Mouse (Mus musculus): ENCODE data around the gene Cdk14. TPM values are rescaled to one million over a fixed set of nuclear protein-coding genes. Genes with fewer than 3 reads are reported as not detected.

Cdk14 gene
- polyA plus RNA-seq, 1 experiment = 48.5 TPM

GRCm38 (mm10) chr5:5373541-5373940, 46.6 kb downstream of the Cdk14 start:
- no peak overlapping the region for H3K27ac ChIP-seq (ENCODE audit: insufficient read depth, low read length)
- DNase-seq = no peak
- 69% methylated on average over 7 of the region's 7 CpGs for WGBS
- H3K27me3 ChIP-seq (ENCODE audit: control insufficient read depth, insufficient read depth, low read length) = no peaks in the 10 kb centered on the region
- no peak overlapping the region for H3K4me3 ChIP-seq (replicated peaks; ENCODE audit: insufficient read depth, low read depth, low read length)
- no peaks in the 10 kb centered on the region; the same call in 1 of the 2 replicates for H3K4me1 ChIP-seq (ENCODE audit: control insufficient read depth, insufficient read depth, low read length)
- no peak for TF ChIP-seq POLR2A (IDR thresholded peaks at IDR 0.05; ENCODE audit: borderline replicate concordance, insufficient read depth, low read length)
- TF ChIP-seq CTCF (IDR thresholded peaks at IDR 0.05; ENCODE audit: borderline replicate concordance, insufficient read depth, low read depth, low read length) = no peak

- H3K27me3 ChIP-seq (ENCODE audit: control insufficient read depth, insufficient read depth, low read length) = no peaks in the 10 kb centered on the region
- H3K4me1 ChIP-seq (ENCODE audit: control insufficient read depth, insufficient read depth, low read length) = no peaks in the 10 kb centered on the region; the same call in 1 of the 2 replicates
- H3K27ac ChIP-seq (ENCODE audit: insufficient read depth, low read length) = no peak overlapping the region
- H3K4me3 ChIP-seq (replicated peaks; ENCODE audit: insufficient read depth, low read depth, low read length) = no peak overlapping the region
- TF ChIP-seq CTCF (IDR thresholded peaks at IDR 0.05; ENCODE audit: borderline replicate concordance, insufficient read depth, low read depth, low read length) (no peak), POLR2A (IDR thresholded peaks at IDR 0.05; ENCODE audit: borderline replicate concordance, insufficient read depth, low read length) (no peak)
- DNase-seq = no peak
- 67% methylated on average over 5 of the region's 5 CpGs for WGBS
Observed at GRCm38 (mm10) chr5:5372936-5373335, 47.2 kb downstream of the Cdk14 start.

GRCm38 (mm10) chr5:5372354-5372753, 47.8 kb downstream of the Cdk14 start:
- WGBS = 28% methylated on average over 3 of the region's 3 CpGs
- no peaks in the 10 kb centered on the region; the same call in 1 of the 2 replicates for H3K4me1 ChIP-seq (ENCODE audit: control insufficient read depth, insufficient read depth, low read length)
- H3K4me3 ChIP-seq (replicated peaks; ENCODE audit: insufficient read depth, low read depth, low read length) = no peak overlapping the region
- peak; percentile 26 to 61 for DNase-seq
- TF ChIP-seq POLR2A (IDR thresholded peaks at IDR 0.05; ENCODE audit: borderline replicate concordance, insufficient read depth, low read length) = no peak
- H3K27me3 ChIP-seq (ENCODE audit: control insufficient read depth, insufficient read depth, low read length) = no peaks in the 10 kb centered on the region
- H3K27ac ChIP-seq (ENCODE audit: insufficient read depth, low read length) = no peak overlapping the region

GRCm38 (mm10) chr5:5370322-5371082, 49.6 kb downstream of the Cdk14 start:
- Histone ChIP-seq H3K27ac (ENCODE audit: insufficient read depth, low read length) (no peak overlapping the region), H3K4me1 (ENCODE audit: control insufficient read depth, insufficient read depth, low read length) (no peaks in the 10 kb centered on the region; the same call in 1 of the 2 replicates), H3K4me3 (replicated peaks; ENCODE audit: insufficient read depth, low read depth, low read length) (no peak overlapping the region), H3K27me3 (ENCODE audit: control insufficient read depth, insufficient read depth, low read length) (no peaks in the 10 kb centered on the region)
- TF ChIP-seq POLR2A (IDR thresholded peaks at IDR 0.05; ENCODE audit: borderline replicate concordance, insufficient read depth, low read length) = no peak
- TF ChIP-seq CTCF (IDR thresholded peaks at IDR 0.05; ENCODE audit: borderline replicate concordance, insufficient read depth, low read depth, low read length) = no peak
- 94% methylated on average over 4 of the region's 4 CpGs for WGBS
- no peak for DNase-seq

GRCm38 (mm10) chr5:5368389-5369164, 51.5 kb downstream of the Cdk14 start:
- H3K4me1 ChIP-seq (ENCODE audit: control insufficient read depth, insufficient read depth, low read length) = no peaks in the 10 kb centered on the region; the same call in 1 of the 2 replicates
- no peaks in the 10 kb centered on the region for H3K27me3 ChIP-seq (ENCODE audit: control insufficient read depth, insufficient read depth, low read length)
- no peak for TF ChIP-seq POLR2A (IDR thresholded peaks at IDR 0.05; ENCODE audit: borderline replicate concordance, insufficient read depth, low read length)
- no peak for TF ChIP-seq CTCF (IDR thresholded peaks at IDR 0.05; ENCODE audit: borderline replicate concordance, insufficient read depth, low read depth, low read length)
- no peak overlapping the region for H3K4me3 ChIP-seq (replicated peaks; ENCODE audit: insufficient read depth, low read depth, low read length)
- no peak for DNase-seq
- WGBS = 90% methylated on average over 14 of the region's 14 CpGs
- no peak overlapping the region for H3K27ac ChIP-seq (ENCODE audit: insufficient read depth, low read length)

- no peaks in the 10 kb centered on the region for H3K27me3 ChIP-seq (ENCODE audit: control insufficient read depth, insufficient read depth, low read length)
- no peak overlapping the region for H3K27ac ChIP-seq (ENCODE audit: insufficient read depth, low read length)
- TF ChIP-seq CTCF (IDR thresholded peaks at IDR 0.05; ENCODE audit: borderline replicate concordance, insufficient read depth, low read depth, low read length) (no peak), POLR2A (IDR thresholded peaks at IDR 0.05; ENCODE audit: borderline replicate concordance, insufficient read depth, low read length) (no peak)
- H3K4me1 ChIP-seq (ENCODE audit: control insufficient read depth, insufficient read depth, low read length) = no peaks in the 10 kb centered on the region; the same call in 1 of the 2 replicates
- H3K4me3 ChIP-seq (replicated peaks; ENCODE audit: insufficient read depth, low read depth, low read length) = no peak overlapping the region
- 89% methylated on average over 8 of the region's 8 CpGs for WGBS
- DNase-seq = no peak
Observed at GRCm38 (mm10) chr5:5367550-5367949, 52.6 kb downstream of the Cdk14 start.

- no peak overlapping the region for H3K27ac ChIP-seq (ENCODE audit: insufficient read depth, low read length)
- H3K4me1 ChIP-seq (ENCODE audit: control insufficient read depth, insufficient read depth, low read length) = no peaks in the 10 kb centered on the region
- DNase-seq = no peak
- no peak for TF ChIP-seq POLR2A (IDR thresholded peaks at IDR 0.05; ENCODE audit: borderline replicate concordance, insufficient read depth, low read length)
- 86% methylated on average over 14 of the region's 14 CpGs for WGBS
- no peak overlapping the region for H3K4me3 ChIP-seq (replicated peaks; ENCODE audit: insufficient read depth, low read depth, low read length)
- no peaks in the 10 kb centered on the region for H3K27me3 ChIP-seq (ENCODE audit: control insufficient read depth, insufficient read depth, low read length)
Observed at GRCm38 (mm10) chr5:5365285-5366076, 54.6 kb downstream of the Cdk14 start.

Data from cerebellum, adult 2 months (tissue).